Mouse (Mus musculus) olfactory bulb, adult 2 months (tissue): ENCODE measurements around the gene Orc3. TPM values are rescaled to one million over a fixed set of nuclear protein-coding genes. Genes with fewer than 3 reads are reported as not detected.
A peak's percentile ranks its signal among the peaks of the same experiment; 100 is the strongest.

Experiments used
- H3K27ac ChIP-seq: fragments of 200-500 bp; 2 replicates; pipeline ENCODE4 v1.5.1; 2012; ENCODE audit warnings: low read depth, low read length; ENCODE audit not compliant: insufficient read depth
- H3K4me1 ChIP-seq: fragments of 200-500 bp; 2 replicates; pipeline ENCODE4 v1.6.1; 2012; ENCODE audit warnings: low read length; ENCODE audit not compliant: control insufficient read depth, insufficient read depth
- H3K4me3 ChIP-seq: fragments of 200-500 bp; 2 replicates; pipeline ENCODE4 v1.5.1; 2012; ENCODE audit warnings: mild to moderate bottlenecking, low read depth, low read length, moderate library complexity; ENCODE audit not compliant: insufficient read depth
- CTCF ChIP-seq: fragments of 200-500 bp; IDR thresholded peaks from 2 replicates; pipeline ENCODE4 v1.5.1; 2012; ENCODE audit warnings: low read depth, mild to moderate bottlenecking, low read length, moderate library complexity; ENCODE audit not compliant: insufficient read depth
- POLR2A ChIP-seq: fragments of 200-500 bp; IDR thresholded peaks from 2 replicates; pipeline ENCODE4 v1.6.1; 2012; ENCODE audit warnings: mild to moderate bottlenecking, low read depth, low read length, moderate library complexity; ENCODE audit not compliant: insufficient read depth
- WGBS: fragments of 180-500 bp; shearing (Covaris S2); methylation state at CpG from one replicate; pipeline ENCODE4 v1.1.7; 2018; 5-methylcytosine and 5-hydroxymethylcytosine counted together
- polyA plus RNA-seq: library from polyadenylated mRNA; stranded (reverse); fragments of >200 nt; gene quantifications from 2 replicates; pipeline ENCODE4 v1.2.4, GENCODE M21; 2012; ENCODE audit warnings: low replicate concordance; ENCODE audit not compliant: missing spikeins, insufficient read depth, insufficient read length

The Orc3 gene
- polyA plus RNA-seq, 1 experiment = not detected

DNA sequence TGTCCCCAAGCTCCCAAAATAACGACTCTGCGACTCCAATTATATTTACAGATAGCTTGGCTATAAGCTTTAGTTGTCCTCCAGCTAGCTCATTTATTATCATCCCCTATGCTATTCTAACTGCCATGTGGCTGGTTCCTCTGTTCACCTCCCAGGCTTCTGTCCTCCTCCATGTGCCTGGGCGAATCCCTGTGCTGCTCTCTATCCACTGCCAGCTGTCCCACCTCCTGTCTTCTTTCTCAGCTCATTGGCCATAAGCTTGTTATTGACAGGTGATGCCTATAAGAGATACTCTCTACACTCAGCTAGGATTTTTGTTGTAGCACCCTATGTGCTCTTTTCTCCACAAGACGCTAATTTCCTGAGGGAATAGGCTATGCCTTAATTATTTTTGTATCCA, 23.1 kb upstream of the Orc3 start:
- no peak overlapping the region for H3K4me3 ChIP-seq
- TF ChIP-seq POLR2A (no peak), CTCF (no peak)
- no peaks in the 10 kb centered on the region for H3K4me1 ChIP-seq
- 83% methylated on average over 4 of the region's 4 CpGs for WGBS
- no peak overlapping the region for H3K27ac ChIP-seq

DNA sequence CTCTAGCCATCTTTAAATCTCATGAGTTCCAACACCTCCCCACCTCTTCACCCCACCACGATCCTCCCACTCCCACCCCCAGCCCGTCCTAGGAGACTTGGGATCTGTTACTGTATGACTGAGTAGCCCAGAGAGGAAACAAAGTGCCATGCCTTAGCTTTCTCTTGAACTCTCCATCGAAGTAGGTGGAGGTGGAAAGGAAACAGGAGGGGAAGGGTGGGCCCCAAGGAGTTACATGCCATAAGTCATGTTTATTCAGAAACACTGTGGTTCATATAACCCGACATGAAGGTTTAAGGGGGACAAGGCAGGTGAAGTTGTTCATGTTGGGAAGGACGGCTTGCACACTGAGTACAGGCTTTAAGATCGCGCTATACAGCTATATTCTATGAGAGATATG, 22.6 kb upstream of the Orc3 start:
- no peak for TF ChIP-seq POLR2A
- no peak for TF ChIP-seq CTCF
- Histone ChIP-seq H3K4me3 (no peak overlapping the region), H3K4me1 (no peaks in the 10 kb centered on the region), H3K27ac (no peak overlapping the region)
- WGBS = 94% methylated on average over 7 of the region's 7 CpGs

DNA sequence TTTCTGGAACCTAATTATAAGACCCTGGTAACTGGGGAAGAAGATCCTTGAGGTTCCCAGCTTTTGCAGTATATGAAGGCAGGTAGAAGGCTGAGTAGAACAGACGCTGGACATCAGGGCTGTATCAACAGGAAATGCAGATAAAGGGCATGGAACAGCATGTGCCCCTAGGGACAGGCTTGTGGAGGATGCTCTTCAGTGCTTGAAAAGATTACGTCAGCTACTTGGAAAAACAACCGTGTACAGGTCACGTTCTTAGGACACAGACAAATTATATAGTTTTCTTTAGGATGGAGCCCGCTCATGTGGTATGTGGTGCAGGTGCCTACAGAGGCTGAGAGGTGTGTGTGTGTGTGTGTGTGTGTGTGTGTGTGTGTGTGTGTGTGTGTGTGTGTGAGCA, 21.3 kb upstream of the Orc3 start:
- no peaks in the 10 kb centered on the region for H3K4me1 ChIP-seq
- 89% methylated on average over 5 of the region's 5 CpGs for WGBS

DNA sequence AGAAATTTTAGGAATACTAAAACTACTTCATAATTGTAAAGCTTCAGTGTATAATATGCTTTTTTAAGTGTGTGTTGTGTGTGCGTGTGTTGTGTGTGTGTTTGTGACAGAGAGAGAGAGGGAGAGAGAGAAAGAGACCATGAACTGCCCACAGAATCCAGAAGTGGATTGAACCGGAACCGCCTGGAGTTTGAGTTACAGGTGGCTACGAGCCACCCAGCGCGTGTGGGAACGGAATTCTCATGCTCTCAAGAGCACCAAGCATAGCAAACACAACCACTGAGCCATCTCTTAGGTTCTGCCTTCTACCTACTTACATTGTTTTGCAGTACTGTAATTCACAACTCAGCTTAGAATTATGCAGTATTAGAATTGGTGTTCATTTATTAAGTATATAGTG, 19.4 kb upstream of the Orc3 start:
- no peaks in the 10 kb centered on the region for H3K4me1 ChIP-seq
- TF ChIP-seq POLR2A = no peak
- no peak for TF ChIP-seq CTCF
- no peak overlapping the region for H3K27ac ChIP-seq
- H3K4me3 ChIP-seq = no peak overlapping the region
- WGBS = 95% methylated on average over 7 of the region's 7 CpGs

More for the DNA sequence above, 21.3 kb upstream of the Orc3 start:
- TF ChIP-seq CTCF (no peak), POLR2A (no peak)
- Histone ChIP-seq H3K27ac (no peak overlapping the region), H3K4me3 (no peak overlapping the region)

DNA sequence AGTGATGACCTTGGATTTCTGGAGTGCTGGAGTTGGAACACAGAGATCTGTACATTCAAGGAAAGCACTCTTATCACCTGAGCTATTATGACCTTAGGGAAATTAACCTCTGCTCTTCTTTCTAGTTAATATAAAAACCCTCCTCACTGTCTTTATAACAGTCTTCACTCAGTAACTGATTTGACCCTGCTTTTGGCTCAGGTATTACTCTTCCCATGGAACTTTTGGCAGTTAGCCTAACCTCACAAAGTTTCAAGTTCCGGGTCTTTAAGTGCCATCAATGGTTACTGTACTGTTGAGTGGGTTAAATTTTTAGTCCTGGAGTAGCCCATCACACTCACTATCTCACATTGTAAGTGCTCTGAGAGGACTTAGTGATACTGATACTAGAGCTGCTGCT, 15.2 kb upstream of the Orc3 start:
- 81% methylated on average over 1 of the region's 1 CpGs for WGBS
- Histone ChIP-seq H3K27ac (no peak overlapping the region), H3K4me3 (no peak overlapping the region), H3K4me1 (no peaks in the 10 kb centered on the region)
- TF ChIP-seq CTCF (no peak), POLR2A (no peak)

DNA sequence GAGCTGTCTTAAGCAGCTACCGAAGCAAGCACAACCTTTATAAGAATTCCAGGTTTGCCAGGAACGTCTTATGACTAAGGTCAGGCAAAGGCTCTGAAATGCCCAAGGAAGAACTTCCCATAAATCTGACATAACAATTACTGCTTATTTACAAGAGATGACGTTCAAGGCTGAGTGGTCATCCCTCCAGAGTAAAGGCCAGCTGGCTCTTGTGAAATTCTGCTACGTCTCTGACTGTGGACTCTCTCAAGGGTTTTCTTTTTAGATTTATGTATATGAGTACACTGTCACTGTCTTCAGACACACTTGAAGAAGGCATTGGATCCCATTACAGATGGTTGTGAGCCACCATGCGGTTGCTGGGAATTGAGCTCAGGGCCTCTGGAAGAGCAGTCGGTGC, 11.7 kb upstream of the Orc3 start:
- TF ChIP-seq POLR2A (no peak), CTCF (no peak)
- Histone ChIP-seq H3K4me1 (no peaks in the 10 kb centered on the region), H3K27ac (no peak overlapping the region), H3K4me3 (no peak overlapping the region)
- WGBS = 92% methylated on average over 6 of the region's 6 CpGs

DNA sequence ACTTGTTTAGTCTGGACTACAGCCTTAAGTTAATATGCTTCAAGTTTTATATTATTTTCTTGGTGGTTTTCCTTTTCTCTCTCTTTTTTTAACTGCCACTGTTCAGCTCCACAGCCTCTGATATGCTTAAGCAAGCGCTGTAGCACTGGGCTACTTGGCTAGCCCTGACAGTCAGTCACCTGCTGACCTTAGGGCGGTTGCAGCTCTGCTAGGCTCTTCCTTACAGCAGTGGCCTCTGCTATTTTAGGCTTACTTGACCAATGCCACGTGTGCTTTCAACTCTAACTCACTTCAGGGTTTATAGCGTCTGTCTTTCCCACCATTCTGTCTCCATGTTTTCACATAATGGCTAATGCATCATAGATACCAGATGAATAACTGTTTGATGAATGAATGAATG, 10.8 kb upstream of the Orc3 start:
- Histone ChIP-seq H3K27ac (no peak overlapping the region), H3K4me3 (no peak overlapping the region), H3K4me1 (no peaks in the 10 kb centered on the region)
- WGBS = 91% methylated on average over 4 of the region's 4 CpGs
- TF ChIP-seq CTCF (no peak), POLR2A (no peak)

DNA sequence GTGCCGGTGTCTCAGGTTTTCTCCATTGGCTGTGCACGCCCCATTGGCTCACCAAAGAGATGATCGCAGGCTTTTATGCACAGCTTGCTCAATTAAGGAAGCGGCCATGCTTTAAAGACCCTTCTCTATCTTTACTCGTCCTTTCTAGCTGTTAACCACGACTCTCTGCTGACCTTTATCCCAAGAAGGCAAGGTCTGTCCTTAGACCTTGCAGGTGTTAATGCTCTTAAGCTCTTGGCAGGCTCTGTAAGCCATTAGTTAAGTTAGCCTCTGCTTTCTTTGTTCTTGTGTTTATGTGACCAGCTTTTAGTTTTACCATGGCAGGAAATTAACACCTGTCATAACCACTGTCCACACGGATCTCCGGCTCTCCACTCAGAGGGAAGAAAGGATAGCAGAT, 1.4 kb upstream of the Orc3 start:
- Histone ChIP-seq H3K4me1 (peaks cover 9% of the 10 kb centered on the region), H3K4me3 (peak overlapping the region; percentile 95; the same call in 1 of the 2 replicates), H3K27ac (no peak overlapping the region)
- no peak for TF ChIP-seq CTCF
- TF ChIP-seq POLR2A = no peak
- 43% methylated on average over 8 of the region's 8 CpGs for WGBS

DNA sequence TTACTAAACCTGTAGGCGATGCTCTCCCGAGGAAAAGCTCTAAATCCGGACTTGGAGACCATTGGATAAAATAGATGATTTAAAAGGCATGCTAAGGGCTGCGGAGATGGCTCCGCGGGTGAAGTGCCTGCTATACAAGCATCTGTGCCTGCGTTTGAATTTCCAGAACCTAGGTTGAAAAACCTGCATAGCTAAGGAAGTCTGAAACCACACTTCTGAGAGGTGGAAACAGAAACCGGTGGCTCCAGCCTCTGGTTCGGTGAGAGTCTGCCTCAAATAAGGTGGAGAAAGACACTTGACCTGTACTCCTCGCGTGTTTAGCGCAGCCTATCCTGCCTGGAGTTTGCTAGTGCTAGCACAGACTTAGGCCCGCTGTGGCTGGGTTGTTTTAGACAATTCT, 559 bp upstream of the Orc3 start:
- H3K4me3 ChIP-seq = peak overlapping the region; percentile 95
- H3K4me1 ChIP-seq = peaks cover 9% of the 10 kb centered on the region
- WGBS = under 1% methylated on average over 13 of the region's 13 CpGs
- TF ChIP-seq CTCF = no peak
- no peak for TF ChIP-seq POLR2A
- peak overlapping the region; percentile 87 for H3K27ac ChIP-seq

DNA sequence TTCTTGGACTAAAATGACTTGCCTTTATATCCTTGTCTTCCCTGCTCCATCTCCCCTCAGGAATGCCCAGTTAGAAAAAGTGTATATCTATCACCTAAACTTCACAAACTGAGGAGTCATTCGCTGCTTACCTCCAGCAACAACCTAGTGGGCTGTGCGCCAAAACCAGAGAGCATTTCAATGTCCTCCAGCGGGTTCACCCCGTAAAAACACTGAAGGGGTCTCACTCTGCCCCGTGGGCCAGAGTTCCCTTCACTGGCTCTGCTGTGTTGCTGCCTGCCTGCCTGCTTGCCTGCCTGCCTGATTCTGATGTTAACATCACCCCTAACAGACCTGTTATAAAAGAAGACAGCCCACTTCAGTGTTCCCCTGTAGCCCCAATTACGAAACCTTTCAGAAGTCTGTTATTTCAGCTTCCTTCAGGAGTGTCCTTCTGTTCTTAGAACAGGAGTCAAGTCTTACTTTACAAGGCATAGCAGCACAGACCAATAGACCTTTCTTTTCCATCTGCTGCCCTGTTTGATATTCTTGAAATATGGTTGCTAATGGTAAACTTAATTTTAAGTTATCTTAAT, 1.1 kb downstream of the Orc3 start:
- no peak overlapping the region for H3K27ac ChIP-seq
- H3K4me1 ChIP-seq = peaks cover 9% of the 10 kb centered on the region
- H3K4me3 ChIP-seq = peak overlapping the region; percentile 20; the same call in 1 of the 2 replicates
- 41% methylated on average over 6 of the region's 6 CpGs for WGBS
- TF ChIP-seq POLR2A (no peak), CTCF (no peak)
